Mouse (Mus musculus) heart, embryonic 11.5 days (tissue): Measurements from ENCODE around the gene C2cd2. TPM values are rescaled to one million over a fixed set of nuclear protein-coding genes. Genes with fewer than 3 reads are reported as not detected.

Experiments
- ATAC-seq: fragments of 200-750 bp; cut with Nextera tagmentation; replicated peaks from 2 replicates; pipeline ENCODE4 v1.8.0; 2017; ENCODE audit warnings: moderate library complexity; ENCODE audit not compliant: insufficient number of reproducible peaks, low FRiP score, low TSS enrichment
- H3K27ac ChIP-seq: fragments of 300-500 bp; sonication (generic); 2 replicates; pipeline ENCODE4 v1.5.1; 2014; ENCODE audit warnings: mild to moderate bottlenecking, low read depth, low read length
- H3K27me3 ChIP-seq: fragments of 300-500 bp; sonication (generic); 2 replicates; pipeline ENCODE4 v1.6.1; 2014; ENCODE audit warnings: mild to moderate bottlenecking, low read length, mixed read lengths; ENCODE audit not compliant: control insufficient read depth, insufficient read depth
- H3K36me3 ChIP-seq: fragments of 300-500 bp; sonication (generic); 2 replicates; pipeline ENCODE4 v1.6.1; 2014; ENCODE audit warnings: mild to moderate bottlenecking, low read length, moderate library complexity, mixed read lengths; ENCODE audit not compliant: control insufficient read depth, insufficient read depth
- H3K4me1 ChIP-seq: fragments of 300-500 bp; sonication (generic); 2 replicates; pipeline ENCODE4 v1.6.1; 2014; ENCODE audit warnings: low read length; ENCODE audit not compliant: control insufficient read depth, insufficient read depth
- H3K4me2 ChIP-seq: fragments of 300-500 bp; sonication (generic); 2 replicates; pipeline ENCODE4 v1.6.1; 2014; ENCODE audit warnings: mild to moderate bottlenecking, moderate library complexity
- H3K4me3 ChIP-seq: fragments of 300-500 bp; sonication (generic); 2 replicates; pipeline ENCODE4 v1.5.1; 2014; ENCODE audit warnings: low read depth, low read length
- H3K9ac ChIP-seq: fragments of 300-500 bp; sonication (generic); 2 replicates; pipeline ENCODE4 v1.6.1; 2014; ENCODE audit warnings: mild to moderate bottlenecking, low read depth, low read length, moderate library complexity
- H3K9me3 ChIP-seq: fragments of 300-500 bp; sonication (generic); replicated peaks from 2 replicates; pipeline ENCODE4 v1.6.1; 2016; ENCODE audit warnings: low read length; ENCODE audit not compliant: control insufficient read depth
- WGBS: fragments of 180-500 bp; shearing (Covaris S2); extraction: QIAGEN DNeasy Blood & Tissue Kit; methylation state at CpG from one replicate; pipeline ENCODE4 v1.1.7; 2014; ENCODE audit not compliant: insufficient replicate concordance; 5-methylcytosine and 5-hydroxymethylcytosine counted together
- polyA plus RNA-seq: library from polyadenylated mRNA; unstranded; fragments of >200 nt; fragmentation: Nextera tagmentation; extraction: Ambion mirVana; gene quantifications from 2 replicates; pipeline ENCODE4 v1.2.1, GENCODE M21; 2014

C2cd2 gene
- polyA plus RNA-seq, 1 experiment from 2014 or later: 14.6 TPM

DNA sequence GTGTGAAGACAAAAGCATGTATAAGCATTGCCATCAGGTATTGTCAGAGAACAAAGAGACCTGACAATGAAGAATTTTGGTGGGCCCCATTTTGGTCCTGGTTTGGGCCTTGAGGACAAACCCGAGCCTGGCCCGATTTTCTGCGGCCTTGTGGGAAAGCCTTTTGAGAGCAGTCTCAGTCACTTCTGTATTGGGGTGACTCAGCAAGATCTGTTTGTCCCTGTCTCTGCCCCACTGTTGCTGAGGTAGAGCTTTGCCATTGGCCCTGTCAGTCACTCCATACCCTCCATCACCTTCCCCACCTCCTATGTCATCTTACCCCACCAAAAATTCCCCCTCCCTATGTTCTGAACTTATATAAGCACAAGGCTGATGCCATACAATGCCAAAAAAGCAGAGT is 15.3 kb upstream of the C2cd2 start:
- 94% methylated on average over 3 of the region's 3 CpGs for WGBS
- no peak for ATAC-seq

DNA sequence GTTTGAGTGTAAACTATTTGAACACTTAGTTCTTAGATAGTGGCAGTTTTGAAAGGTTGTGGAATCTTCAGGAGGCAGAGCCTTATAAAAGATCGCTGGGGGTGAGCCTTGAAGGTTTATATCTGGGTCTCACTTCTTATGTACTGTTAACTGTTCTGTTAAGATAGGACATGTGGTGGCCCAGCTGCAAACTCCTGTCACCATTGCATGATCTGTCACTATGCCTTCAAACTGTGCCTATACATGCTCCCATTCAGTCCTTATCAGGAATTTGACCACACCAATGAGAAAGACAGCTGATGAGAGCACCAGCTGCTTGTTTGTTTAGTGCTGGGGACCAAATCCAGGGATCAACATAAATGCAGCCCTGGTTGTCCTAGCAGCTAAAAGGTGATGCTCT is 14.9 kb upstream of the C2cd2 start:
- Histone ChIP-seq H3K9me3 (no peaks in the 10 kb centered on the region), H3K36me3 (no peaks in the 10 kb centered on the region), H3K4me1 (no peaks in the 10 kb centered on the region), H3K27me3 (no peaks in the 10 kb centered on the region), H3K27ac (no peak overlapping the region), H3K9ac (no peak overlapping the region), H3K4me3 (no peak overlapping the region), H3K4me2 (no peak overlapping the region)
- no peak for ATAC-seq
- 59% methylated on average over 1 of the region's 1 CpGs for WGBS

More for the DNA sequence above, 15.3 kb upstream of the C2cd2 start:
- H3K4me1 ChIP-seq: no peaks in the 10 kb centered on the region
- H3K27ac ChIP-seq: no peak overlapping the region
- H3K27me3 ChIP-seq: no peaks in the 10 kb centered on the region
- no peak overlapping the region for H3K4me2 ChIP-seq
- no peak overlapping the region for H3K4me3 ChIP-seq
- H3K9ac ChIP-seq: no peak overlapping the region
- H3K36me3 ChIP-seq: no peaks in the 10 kb centered on the region
- no peaks in the 10 kb centered on the region for H3K9me3 ChIP-seq

DNA sequence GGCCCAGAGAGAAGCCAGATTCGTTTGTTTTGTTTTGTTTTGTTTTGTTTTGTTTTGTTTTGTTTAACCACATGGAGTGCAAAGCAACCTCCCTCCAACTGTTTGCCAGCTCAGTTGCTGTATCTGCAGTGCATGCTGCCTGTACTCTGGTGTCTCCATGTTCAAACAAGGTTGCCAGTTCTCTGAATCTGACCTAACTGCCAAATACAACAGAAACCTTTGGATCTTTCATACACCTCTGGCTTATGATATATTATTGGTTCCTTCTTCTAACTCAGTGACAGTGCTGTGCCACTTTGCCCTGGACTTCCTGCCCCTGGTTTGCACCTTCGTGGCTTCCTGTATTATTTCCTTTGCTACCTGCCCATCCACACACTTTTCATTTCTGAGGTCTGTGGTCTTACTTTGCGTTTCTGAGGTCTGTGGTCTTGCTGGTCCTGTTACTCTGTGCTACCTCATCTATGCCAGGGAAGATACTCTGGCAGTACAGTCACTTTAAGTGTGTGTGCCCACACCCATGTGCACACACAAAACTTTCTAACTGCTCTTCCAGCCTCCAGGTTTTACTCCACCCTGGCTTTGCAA is 1.6 kb upstream of the C2cd2 start:
- 80% methylated on average over 3 of the region's 3 CpGs for WGBS
- Histone ChIP-seq H3K9me3 (no peaks in the 10 kb centered on the region), H3K4me1 (peaks cover 10% of the 10 kb centered on the region; the same call in 1 of the 2 replicates), H3K4me3 (no peak overlapping the region), H3K9ac (no peak overlapping the region), H3K36me3 (no peaks in the 10 kb centered on the region), H3K4me2 (no peak overlapping the region), H3K27ac (no peak overlapping the region), H3K27me3 (no peaks in the 10 kb centered on the region)
- ATAC-seq: no peak

DNA sequence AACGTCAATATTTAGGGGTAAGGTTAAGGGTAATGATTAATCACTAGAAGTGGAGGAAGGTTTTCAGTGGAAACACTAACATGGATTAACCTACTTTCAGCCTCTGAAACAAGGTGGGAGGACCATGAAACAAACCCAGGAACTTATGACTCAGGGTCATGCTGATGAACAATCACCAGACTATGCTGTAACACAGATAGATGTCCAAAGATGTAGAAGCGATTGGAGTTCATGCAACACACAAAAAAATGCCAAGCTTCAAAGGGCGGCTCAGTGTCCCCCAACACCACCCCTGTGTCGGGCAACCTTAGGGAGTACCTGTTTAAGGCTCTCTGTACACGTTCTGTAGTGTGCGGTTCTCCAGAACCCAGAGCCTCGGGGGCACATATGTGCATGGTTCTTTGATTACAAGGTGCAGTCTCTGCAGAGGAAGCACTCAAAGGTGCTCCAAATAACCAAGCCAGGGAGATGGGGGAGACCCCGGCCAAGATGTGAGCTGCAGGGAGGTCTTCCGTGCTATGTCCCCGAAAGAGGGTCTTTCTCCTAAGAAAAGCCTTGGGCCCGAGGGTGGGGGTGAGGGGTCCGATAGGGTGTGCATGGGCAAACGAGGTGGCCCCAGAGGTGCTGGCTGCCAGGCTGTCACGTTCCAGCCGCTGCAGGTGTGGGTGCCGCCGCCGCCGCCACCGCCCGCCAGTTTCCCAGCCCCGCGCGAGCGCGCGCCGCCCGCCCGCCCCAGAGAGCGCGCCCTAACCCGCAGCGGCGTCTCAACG is 832 bp downstream of the C2cd2 start:
- Histone ChIP-seq H3K4me1 (peaks cover 22% of the 10 kb centered on the region; the same call in 1 of the 2 replicates), H3K27ac (peak overlapping the region; percentile 96), H3K36me3 (no peaks in the 10 kb centered on the region), H3K4me3 (peak overlapping the region; percentile 66), H3K9me3 (no peaks in the 10 kb centered on the region), H3K9ac (peak overlapping the region; percentile 82), H3K27me3 (no peaks in the 10 kb centered on the region), H3K4me2 (peak overlapping the region; percentile 77)
- peak; percentile 0; the same call in 1 of the 2 replicates for ATAC-seq
- WGBS: 8% methylated on average over 31 of the region's 36 CpGs

DNA sequence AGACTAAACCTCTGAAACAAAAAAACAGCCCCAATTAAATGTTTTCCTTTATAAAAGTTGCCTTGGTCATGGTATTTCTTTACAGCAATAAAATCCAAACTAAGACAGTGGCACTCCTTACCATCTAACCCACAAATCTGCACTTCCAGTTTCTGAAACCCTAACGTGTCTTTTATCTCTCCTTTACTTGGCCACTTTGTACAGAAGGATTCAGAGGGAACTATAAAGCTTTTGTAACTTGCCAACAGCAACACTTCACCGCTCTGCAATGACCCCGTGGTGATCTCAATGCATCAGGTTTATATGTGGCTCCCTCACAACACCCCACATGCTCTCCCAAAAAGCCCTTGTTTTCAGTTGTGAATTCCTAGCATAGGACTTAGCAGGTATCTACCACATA is 2.0 kb downstream of the C2cd2 start:
- Histone ChIP-seq H3K4me2 (no peak overlapping the region), H3K4me1 (peaks cover 26% of the 10 kb centered on the region; the same call in 1 of the 2 replicates), H3K9ac (no peak overlapping the region), H3K4me3 (no peak overlapping the region), H3K27me3 (no peaks in the 10 kb centered on the region), H3K27ac (no peak overlapping the region), H3K9me3 (no peaks in the 10 kb centered on the region), H3K36me3 (0 out of 2 replicates have a peak, but pooled peaks cover 4% of the 10 kb centered on the region)
- 93% methylated on average over 3 of the region's 3 CpGs for WGBS
- ATAC-seq: no peak

DNA sequence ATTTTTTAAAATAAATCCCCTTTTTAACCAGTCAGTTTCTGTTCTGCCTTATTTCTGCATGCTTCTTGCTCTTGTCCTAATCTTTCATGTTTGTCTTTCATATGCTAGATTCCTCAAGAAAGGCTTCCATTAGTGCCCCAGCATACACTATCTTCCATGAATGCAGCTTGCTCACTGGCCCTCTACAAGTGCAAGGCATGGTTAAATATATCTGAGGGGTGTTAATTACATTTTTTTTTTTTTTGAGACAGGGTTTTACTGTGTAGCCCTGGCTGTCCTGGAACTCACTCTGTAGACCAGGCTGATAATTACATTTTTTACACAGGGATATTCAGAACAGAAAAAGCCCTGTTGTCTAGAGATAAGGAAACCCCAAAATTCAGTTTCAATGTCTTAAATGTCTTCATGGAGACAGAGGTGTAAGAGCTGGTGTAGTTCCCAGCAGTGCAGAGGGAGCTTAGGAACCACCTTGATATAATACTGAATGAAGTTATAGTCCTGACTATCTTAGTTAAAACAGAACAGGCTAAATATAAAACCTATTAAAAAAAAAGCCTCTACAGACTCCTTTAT is 3.9 kb downstream of the C2cd2 start:
- no peak for ATAC-seq
- Histone ChIP-seq H3K4me2 (no peak overlapping the region; the same call in 1 of the 2 replicates), H3K4me1 (peaks cover 26% of the 10 kb centered on the region), H3K27me3 (0 out of 2 replicates have a peak, but pooled peaks cover 2% of the 10 kb centered on the region), H3K27ac (peak overlapping the region; percentile 71; the same call in 1 of the 2 replicates), H3K9me3 (no peaks in the 10 kb centered on the region), H3K9ac (no peak overlapping the region), H3K36me3 (0 out of 2 replicates have a peak, but pooled peaks cover 4% of the 10 kb centered on the region), H3K4me3 (no peak overlapping the region)

DNA sequence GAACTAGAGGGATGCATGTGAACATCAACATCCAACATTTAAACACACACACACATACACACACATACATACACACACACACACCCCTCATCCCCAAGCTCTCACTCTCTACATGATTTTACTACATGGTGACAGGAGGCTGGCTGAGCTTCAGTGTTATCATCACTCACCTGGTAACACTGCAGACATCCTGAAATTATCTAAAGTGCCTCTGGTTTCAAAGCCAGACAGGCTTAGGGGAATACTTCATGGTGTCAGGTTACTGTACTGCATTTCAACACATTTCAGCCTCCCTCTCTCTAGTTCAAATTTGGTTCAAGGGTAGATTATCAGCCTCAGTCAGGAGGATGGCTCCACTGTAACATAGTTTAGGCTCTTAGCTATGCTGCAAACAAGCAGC is 4.8 kb downstream of the C2cd2 start:
- H3K36me3 ChIP-seq: 0 out of 2 replicates have a peak, but pooled peaks cover 4% of the 10 kb centered on the region
- H3K9me3 ChIP-seq: no peaks in the 10 kb centered on the region
- H3K27ac ChIP-seq: peak overlapping the region; percentile 71; the same call in 1 of the 2 replicates
- H3K4me1 ChIP-seq: peaks cover 28% of the 10 kb centered on the region
- H3K4me3 ChIP-seq: no peak overlapping the region
- peak overlapping the region; percentile 38; the same call in 1 of the 2 replicates for H3K4me2 ChIP-seq
- 0 out of 2 replicates have a peak, but pooled peaks cover 2% of the 10 kb centered on the region for H3K27me3 ChIP-seq
- no peak overlapping the region for H3K9ac ChIP-seq
- peak; percentile 39; the same call in 1 of the 2 replicates for ATAC-seq

DNA sequence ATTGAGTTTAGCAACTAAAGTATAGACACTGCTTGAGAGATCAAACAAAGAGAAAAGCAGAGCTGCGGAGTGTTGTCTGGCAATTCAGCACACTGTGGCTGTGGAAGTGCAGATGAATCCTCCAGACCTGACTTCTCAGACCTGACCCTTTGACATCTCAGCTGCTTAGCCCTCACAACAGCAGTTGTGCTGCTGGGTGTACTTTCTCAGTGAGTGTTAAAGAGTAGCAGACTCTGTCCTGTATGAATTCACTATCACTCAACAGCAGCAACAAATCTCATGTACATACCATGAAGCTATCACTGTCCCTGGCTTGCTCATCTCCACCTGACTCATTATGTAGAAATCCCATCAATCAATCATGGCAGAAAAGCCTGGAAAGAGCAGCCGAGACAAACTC is 6.4 kb downstream of the C2cd2 start:
- 71% methylated on average over 2 of the region's 2 CpGs for WGBS
- no peak overlapping the region for H3K4me3 ChIP-seq
- H3K36me3 ChIP-seq: peaks cover 13% of the 10 kb centered on the region
- H3K4me1 ChIP-seq: peaks cover 24% of the 10 kb centered on the region
- no peak overlapping the region for H3K4me2 ChIP-seq
- no peaks in the 10 kb centered on the region for H3K9me3 ChIP-seq
- no peak overlapping the region for H3K27ac ChIP-seq
- no peak for ATAC-seq
- H3K9ac ChIP-seq: no peak overlapping the region
- H3K27me3 ChIP-seq: 0 out of 2 replicates have a peak, but pooled peaks cover 2% of the 10 kb centered on the region
